Mouse (Mus musculus) spleen, adult 2 months (tissue): Measurements from ENCODE around the gene Rtf2.

Experiments
- CTCF ChIP-seq: fragments of 200-500 bp; IDR thresholded peaks from 2 replicates; pipeline ENCODE4 v1.5.1; 2011; ENCODE audit warnings: mild to moderate bottlenecking, inconsistent platforms; ENCODE audit not compliant: insufficient read depth, insufficient read length, insufficient replicate concordance; ENCODE audit errors: extremely low read depth
- POLR2A ChIP-seq: fragments of 200-500 bp; IDR thresholded peaks from 2 replicates; pipeline ENCODE4 v1.6.1; 2011; ENCODE audit warnings: low read depth, low read length, inconsistent platforms

DNA sequence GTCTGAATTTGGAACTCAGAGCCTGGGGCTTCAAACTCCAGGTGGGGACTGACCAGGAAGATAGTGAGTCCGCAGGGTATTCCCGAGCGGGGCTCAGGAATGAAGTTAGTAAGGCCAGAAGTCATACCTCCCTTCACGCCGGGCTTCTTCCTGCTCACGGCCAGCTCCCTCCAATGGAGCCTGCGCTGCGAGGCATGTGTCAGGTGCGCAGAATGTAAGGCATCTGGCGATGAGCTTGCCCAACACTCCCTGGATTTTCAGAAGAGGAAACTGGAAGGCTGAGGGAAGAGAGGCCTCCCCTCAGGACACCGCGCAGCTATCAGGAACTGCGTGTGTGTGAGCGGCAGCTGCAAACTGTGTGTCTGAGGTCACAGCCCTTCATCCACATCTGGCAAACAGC is 61.8 kb downstream of the Rtf2 start:
- TF ChIP-seq CTCF (no peak), POLR2A (no peak)
